Mouse (Mus musculus) stomach, postnatal 0 days (tissue): ENCODE measurements around the gene P4ha2.
A peak's percentile ranks its signal among the peaks of the same experiment; 100 is the strongest.

Source experiments
- CTCF ChIP-seq: IDR thresholded peaks from 2 replicates; pipeline ENCODE4 v1.5.1; 2016; ENCODE audit warnings: antibody characterized with exemption, low read depth, mild to moderate bottlenecking, moderate library complexity
- EP300 ChIP-seq: optimal IDR thresholded peaks from 2 replicates; pipeline ENCODE3; 2016; ENCODE audit warnings: antibody characterized with exemption

DNA sequence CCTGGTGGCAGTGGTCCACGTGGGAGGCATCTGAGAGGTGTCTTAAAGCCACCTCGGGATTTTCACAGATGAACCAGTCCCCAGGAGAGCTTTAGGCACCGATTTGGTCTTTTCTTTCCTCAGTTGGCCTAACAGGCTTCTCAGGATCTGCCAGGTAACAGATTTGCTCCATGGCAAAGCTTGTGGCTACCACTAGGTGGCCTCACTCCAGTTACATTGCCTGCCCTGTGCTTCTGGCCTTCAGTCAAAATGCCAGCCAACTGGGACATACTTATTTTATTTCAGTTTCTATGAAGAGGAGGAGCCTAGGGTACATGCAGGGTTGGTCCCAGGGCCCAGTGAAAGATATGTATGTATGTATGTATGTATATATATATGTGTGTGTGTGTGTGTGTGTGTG lies 6.9 kb upstream of the P4ha2 start:
- no peak for TF ChIP-seq EP300
- peak; percentile 85 for TF ChIP-seq CTCF
